Mouse (Mus musculus) cerebellum, postnatal 36 days (tissue): Measurements from ENCODE around the gene Eef1b2.
A peak's percentile ranks its signal among the peaks of the same experiment; 100 is the strongest.
"Not testable (repeated sequence)": the region's sequence is repeated elsewhere in the genome, so short reads cannot be mapped to it uniquely, and the experiment has no call there.

Source experiments
- DNase-seq, 2 experiments: peaks; one replicate each; pipeline ENCODE4 v3.0.0; 2021 to 2022; ENCODE audit warnings: mixed read lengths in 2 of 2

The Eef1b2 gene

GRCm38 (mm10) chr1:63176604-63177421, at the start of gene Eef1b2, which contains the start of gene Ndufs1:
Gene Eef1b2, plus strand, starts transcription at chr1:63176825.
Gene Ndufs1, minus strand, starts transcription at chr1:63176833.
- peak; percentile 98 to 99 for DNase-seq

DNA sequence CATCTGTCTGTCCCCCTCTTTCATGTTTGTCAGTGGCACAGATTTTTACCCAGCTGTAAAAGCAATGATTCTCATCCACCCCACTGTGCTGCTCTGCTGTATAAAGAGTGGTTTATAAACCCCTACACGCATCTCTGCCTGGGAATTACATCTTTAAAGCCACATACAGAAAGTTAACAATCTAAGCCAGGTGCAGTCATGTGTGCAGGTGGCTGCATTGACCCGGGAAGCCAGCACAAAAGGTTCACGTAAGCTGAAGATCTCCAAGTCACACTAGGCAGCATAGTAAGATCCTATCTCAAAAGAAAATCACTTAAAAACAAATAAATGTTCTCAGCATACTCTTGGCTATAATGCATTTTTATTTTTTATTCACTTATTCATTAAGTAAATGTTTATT, 47.4 kb upstream of the Eef1b2 start:
- no peak for DNase-seq

- no peak for DNase-seq
Measured at GRCm38 (mm10) chr1:63129857-63130690, 46.6 kb upstream of the Eef1b2 start.

- DNase-seq, result no peak
Measured at GRCm38 (mm10) chr1:63130883-63131282, 45.7 kb upstream of the Eef1b2 start.

DNA sequence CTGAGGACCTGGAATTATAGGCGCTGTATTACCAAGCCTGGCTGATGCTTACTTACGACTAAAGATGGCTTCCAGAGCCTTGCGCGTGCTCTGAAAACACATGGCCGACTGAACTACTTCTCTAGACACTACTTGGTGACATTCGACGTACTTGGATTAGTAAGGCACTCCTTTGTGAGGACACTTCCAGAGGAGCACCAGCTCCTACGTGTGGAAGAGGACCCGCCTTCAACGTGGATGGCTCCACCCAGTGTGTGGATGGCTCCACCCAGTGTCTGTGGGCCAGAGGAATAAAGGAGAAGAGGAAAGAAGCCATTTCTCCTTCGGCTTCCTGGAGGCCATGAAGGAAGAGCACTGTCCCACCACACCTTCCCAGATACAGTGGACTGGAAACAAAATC, 44.9 kb upstream of the Eef1b2 start:
- DNase-seq, result no peak

- no peak for DNase-seq
Measured at GRCm38 (mm10) chr1:63134530-63134929, 42.1 kb upstream of the Eef1b2 start.

DNA sequence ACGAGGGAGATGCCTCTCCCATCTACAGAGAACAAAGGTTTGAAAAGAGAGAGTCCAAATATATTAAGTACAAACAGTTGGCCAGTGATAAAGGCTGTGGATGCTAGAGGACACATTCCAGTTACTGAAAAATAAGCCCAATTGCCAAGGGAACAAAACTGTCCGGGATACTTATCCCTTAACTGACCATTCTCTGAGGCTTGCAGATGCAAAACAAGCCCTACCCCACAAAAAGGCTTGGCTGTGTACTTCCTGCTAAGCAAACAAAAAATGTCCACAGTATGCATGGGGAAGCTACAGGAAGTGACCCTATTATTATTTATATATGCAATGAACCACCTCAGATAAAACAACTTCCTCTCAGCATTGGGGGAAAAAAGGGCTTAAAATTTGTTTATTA, 38.7 kb upstream of the Eef1b2 start:
- no peak for DNase-seq

GRCm38 (mm10) chr1:63138586-63138985, 38.0 kb upstream of the Eef1b2 start:
- not testable (repeated sequence) for DNase-seq

DNA sequence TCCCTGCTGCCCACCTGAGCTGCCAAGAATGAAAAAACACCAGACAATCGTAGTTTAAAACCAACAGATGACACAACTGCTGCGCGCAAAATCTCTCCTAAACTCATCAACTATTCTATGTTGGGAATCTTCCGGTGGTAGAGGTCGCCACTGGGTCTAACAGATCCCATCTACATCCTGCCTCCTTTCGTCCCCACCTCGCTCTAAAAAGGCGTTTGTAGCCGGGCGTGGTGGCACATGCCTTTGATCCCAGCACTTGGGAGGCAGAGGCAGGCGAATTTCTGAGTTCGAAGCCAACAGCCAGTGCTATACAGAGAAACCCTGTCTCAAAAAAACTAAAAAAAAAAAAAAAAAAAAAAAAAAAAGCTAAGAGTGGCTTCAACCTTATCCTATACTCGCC, 36.4 kb upstream of the Eef1b2 start:
- no peak for DNase-seq

GRCm38 (mm10) chr1:63168638-63169037, 8.0 kb upstream of the Eef1b2 start:
- DNase-seq, result no peak

DNA sequence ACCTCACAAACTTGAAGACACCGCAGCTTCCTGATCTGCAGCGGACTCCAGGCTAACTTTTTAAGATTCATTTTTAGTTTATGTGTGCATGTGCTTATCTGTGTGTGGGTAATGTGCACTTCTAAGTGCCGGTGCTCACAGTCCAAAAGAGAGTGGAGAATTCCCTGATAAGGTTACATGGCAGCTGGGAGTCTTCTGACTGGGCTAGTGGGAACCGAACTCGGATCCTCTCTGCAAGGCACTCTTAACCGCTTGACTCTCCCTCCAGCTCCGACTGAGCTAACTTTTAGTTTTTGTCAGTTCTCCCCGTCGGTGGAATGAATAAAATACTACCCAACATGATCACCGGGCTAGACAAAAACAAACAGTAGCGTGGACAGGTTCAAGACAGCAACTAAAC, 772 bp upstream of the Eef1b2 start:
- no peak for DNase-seq

GRCm38 (mm10) chr1:63176259-63176603, 394 bp upstream of the Eef1b2 start:
- DNase-seq, result no peak

- DNase-seq, result no peak
Measured at GRCm38 (mm10) chr1:63178308-63178707, 1.7 kb downstream of the Eef1b2 start.

DNA sequence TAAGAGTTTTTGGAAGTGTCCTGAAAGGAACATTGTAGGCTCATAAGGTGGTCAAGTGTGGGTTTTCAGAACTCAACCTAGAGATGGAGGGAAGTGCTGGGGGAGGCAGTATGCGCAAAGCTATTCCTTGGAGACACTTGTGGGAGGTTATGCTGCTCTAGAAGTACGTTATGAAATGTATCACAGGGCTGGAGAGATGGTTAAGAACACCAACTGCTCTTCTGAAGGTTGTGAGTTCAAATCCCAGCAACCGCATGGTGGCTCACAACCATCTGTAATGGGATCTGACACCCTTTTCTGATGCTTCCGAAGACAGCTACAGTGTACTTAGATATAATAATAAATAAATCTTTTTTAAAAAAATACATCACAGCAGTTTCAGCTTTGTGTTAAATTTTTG, 3.5 kb downstream of the Eef1b2 start:
- no peak for DNase-seq

- not testable (repeated sequence) for DNase-seq
Measured at GRCm38 (mm10) chr1:63180575-63180974, 4.0 kb downstream of the Eef1b2 start.

DNA sequence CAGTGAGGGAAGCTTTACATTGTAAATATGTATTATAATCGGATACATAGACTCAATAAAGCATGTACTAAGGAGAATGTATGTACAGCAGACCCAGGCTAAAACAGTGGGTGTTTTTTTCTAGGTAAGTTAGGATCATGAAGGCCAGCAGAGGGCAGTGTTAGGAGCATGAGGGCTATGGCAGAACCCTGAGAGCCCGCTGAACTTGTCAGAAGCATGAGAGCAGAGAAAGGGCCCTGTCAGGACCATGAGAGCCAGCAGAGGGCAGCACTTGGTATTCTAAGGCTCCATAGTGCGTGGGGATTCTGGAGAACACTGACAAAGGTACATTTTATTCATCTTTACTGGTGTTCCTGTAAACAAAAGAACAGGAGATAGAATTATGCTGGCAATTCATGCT, 4.4 kb downstream of the Eef1b2 start:
- DNase-seq, result peak; percentile 87 to 93

GRCm38 (mm10) chr1:63181480-63181879, 4.9 kb downstream of the Eef1b2 start:
- DNase-seq, result no peak

GRCm38 (mm10) chr1:63182212-63182611, 5.6 kb downstream of the Eef1b2 start:
- peak; percentile 82 to 86 for DNase-seq

GRCm38 (mm10) chr1:63182636-63183270, 6.1 kb downstream of the Eef1b2 start:
- peak; percentile 53 to 66 for DNase-seq

DNA sequence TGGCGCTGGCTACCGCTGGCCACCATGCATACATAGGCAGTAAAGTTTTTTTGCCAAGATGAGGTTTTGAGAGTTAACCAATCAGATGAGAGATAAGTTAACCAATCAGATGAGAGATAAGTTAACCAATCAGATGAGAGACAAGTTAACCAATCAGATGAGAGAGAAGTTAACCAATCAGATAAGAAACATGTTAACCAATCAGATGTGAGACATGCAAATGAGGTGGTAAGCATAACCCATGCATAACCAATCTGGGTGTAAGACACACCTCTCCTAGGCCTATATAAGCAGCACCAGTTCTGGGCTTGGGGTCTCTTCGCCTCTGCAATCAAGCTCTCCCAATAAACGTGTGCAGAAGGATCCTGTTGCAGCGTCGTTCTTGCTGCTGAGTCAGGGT, 8.8 kb downstream of the Eef1b2 start:
- not testable (repeated sequence) for DNase-seq

- no peak for DNase-seq
Measured at GRCm38 (mm10) chr1:63188536-63188935, 11.9 kb downstream of the Eef1b2 start.

- DNase-seq, result no peak
Measured at GRCm38 (mm10) chr1:63190851-63191250, 14.2 kb downstream of the Eef1b2 start.

GRCm38 (mm10) chr1:63192306-63193065, 15.9 kb downstream of the Eef1b2 start:
- no peak for DNase-seq
